Mouse (Mus musculus): ENCODE measurements at regions not wholly inside any gene's neighbourhood (a gene's known extent, or its start where the extent isn't known, plus 50 kb on each side); places are given as distances from the start of the nearest gene placed in this dataset.

DNA sequence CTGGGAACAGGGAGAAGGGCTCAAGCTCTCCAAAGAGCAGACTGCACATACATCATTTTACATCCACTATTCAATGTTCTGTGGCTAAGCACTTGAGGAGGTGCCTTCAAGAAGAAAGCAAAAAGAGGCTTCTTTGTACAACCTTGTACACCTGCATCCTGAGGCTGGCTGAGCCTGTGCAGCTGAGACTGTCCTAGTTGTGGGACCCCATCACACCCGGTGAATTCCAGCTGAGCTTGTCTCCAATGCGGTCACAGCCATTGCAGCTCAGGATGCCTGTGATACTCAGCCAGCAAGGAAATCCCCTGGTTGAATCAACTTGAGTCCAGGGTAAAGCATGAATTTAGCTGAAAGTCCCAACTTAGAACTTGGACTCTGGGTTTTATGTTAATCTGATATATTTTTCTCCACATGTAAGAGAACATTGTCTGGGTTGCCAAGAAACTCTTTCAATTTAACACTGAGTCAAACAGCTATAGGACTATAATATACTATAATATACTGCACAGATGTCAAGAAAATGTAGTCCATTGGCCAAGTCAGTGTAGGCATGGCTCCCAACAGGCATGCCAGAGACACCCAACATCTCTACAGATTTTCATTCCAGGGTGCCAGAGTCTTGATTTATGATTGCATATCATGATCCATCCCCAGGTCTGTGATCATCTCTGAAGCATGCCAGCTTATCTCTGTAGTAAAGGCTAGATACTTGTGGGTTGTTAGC, 599.2 kb downstream of the Pard3 start:
- Histone ChIP-seq H3K4me3 (no peak overlapping the region), H3K27ac (replicated peaks) (no peak overlapping the region), H3K9me3 (no peaks in the 10 kb centered on the region), H3K27me3 (replicated peaks; ENCODE audit: low read depth, poor library complexity, severe bottlenecking) (no peaks in the 10 kb centered on the region), H3K4me1 (peaks cover 10% of the 10 kb centered on the region), H3K36me3 (replicated peaks) (no peaks in the 10 kb centered on the region)
- 96% methylated on average over 2 of the region's 2 CpGs for WGBS
- DNase-seq (ENCODE audit: low spot score), result no peak

DNA sequence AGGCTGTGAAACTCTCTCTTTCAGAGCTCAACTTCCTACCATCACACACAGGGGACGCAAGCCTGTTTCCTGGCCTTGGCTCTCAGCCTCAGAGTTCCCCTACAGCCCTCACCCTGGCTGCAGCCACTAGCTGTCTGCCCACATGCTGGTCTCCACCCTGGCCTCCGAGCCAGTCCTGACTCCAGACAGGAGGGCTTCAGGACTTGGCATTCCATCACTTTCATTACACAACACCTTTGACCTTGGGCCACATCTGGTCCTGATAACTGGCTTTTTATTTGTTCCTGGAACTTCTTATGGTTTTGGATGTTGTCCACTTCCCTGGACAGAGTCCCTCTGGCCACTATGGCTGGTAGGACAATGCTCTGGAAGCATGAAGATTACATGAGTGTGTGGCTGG, 602.9 kb downstream of the Pard3 start:
- Histone ChIP-seq H3K4me3 (no peak overlapping the region), H3K27me3 (replicated peaks; ENCODE audit: low read depth, poor library complexity, severe bottlenecking) (no peaks in the 10 kb centered on the region), H3K27ac (replicated peaks) (peak overlapping the region; percentile 8; the same call in 1 of the 2 replicates), H3K4me1 (peaks cover 10% of the 10 kb centered on the region), H3K36me3 (replicated peaks) (no peaks in the 10 kb centered on the region), H3K9me3 (no peaks in the 10 kb centered on the region)
- peak; percentile 17 for DNase-seq (ENCODE audit: low spot score)
- 43% methylated on average over 2 of the region's 2 CpGs for WGBS

GRCm38 (mm10) chr8:127668991-127669390, 605.3 kb downstream of the Pard3 start:
- no peaks in the 10 kb centered on the region for H3K36me3 ChIP-seq (replicated peaks)
- H3K27me3 ChIP-seq (replicated peaks; ENCODE audit: low read depth, poor library complexity, severe bottlenecking), result no peaks in the 10 kb centered on the region
- H3K9me3 ChIP-seq, result no peaks in the 10 kb centered on the region
- H3K27ac ChIP-seq (replicated peaks), result no peak overlapping the region
- H3K4me1 ChIP-seq, result peaks cover 7% of the 10 kb centered on the region
- no peak overlapping the region for H3K4me3 ChIP-seq
- WGBS, result 55% methylated on average over 2 of the region's 2 CpGs
- DNase-seq (ENCODE audit: low spot score), result no peak

DNA sequence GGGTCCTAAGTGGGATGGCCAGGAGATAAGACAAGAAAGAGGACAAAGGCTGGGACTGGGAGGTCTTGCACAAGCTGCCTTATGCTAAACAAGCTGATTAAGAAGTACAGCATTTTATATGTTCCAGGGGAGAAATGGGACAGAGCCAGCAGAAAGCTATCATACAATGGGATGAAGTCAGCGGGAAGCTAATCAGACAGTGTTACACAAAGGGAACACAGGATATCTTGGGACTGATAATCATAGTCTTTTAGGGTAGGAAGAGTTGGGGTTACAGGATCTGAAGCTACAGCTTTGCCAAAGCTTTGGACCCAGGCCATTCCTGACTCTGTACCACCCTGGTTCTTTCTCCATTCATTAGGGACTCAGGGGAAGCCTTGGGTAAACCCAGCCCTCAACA, 610.4 kb downstream of the Pard3 start:
- no peak for DNase-seq (ENCODE audit: low spot score)
- 91% methylated on average over 1 of the region's 1 CpGs for WGBS
- H3K9me3 ChIP-seq, result no peaks in the 10 kb centered on the region
- no peaks in the 10 kb centered on the region for H3K36me3 ChIP-seq (replicated peaks)
- H3K27ac ChIP-seq (replicated peaks), result no peak overlapping the region
- no peak overlapping the region for H3K4me3 ChIP-seq
- H3K4me1 ChIP-seq, result peaks cover 9% of the 10 kb centered on the region
- H3K27me3 ChIP-seq (replicated peaks; ENCODE audit: low read depth, poor library complexity, severe bottlenecking), result no peaks in the 10 kb centered on the region

DNA sequence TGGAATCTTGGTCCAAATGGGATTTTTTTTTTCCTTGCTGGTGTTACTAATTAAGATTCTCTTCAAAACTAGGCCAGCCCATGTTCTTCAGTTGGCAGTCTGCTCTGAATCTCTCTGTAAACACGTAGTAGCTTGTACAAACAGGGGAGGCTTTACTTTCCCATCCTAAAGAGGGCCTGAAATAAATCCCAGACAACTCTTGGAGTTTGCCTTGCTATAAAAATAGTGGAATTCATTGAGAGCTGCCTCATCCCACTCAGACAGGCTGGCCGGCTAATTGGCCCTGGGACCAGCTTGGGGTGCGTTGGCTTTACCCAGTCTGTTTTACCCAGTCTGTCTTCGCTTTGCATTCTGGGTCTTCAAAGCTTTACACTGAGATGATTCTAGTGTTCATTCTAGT, 611.7 kb downstream of the Pard3 start:
- Histone ChIP-seq H3K9me3 (no peaks in the 10 kb centered on the region), H3K4me3 (no peak overlapping the region), H3K36me3 (replicated peaks) (no peaks in the 10 kb centered on the region), H3K27ac (replicated peaks) (no peak overlapping the region), H3K4me1 (peaks cover 9% of the 10 kb centered on the region), H3K27me3 (replicated peaks; ENCODE audit: low read depth, poor library complexity, severe bottlenecking) (no peaks in the 10 kb centered on the region)
- 83% methylated on average over 4 of the region's 4 CpGs for WGBS
- DNase-seq (ENCODE audit: low spot score), result no peak

GRCm38 (mm10) chr8:127680205-127680604, 616.5 kb downstream of the Pard3 start:
- WGBS, result 72% methylated on average over 3 of the region's 3 CpGs

GRCm38 (mm10) chr8:127684213-127684612, 620.5 kb downstream of the Pard3 start:
- DNase-seq (ENCODE audit: low spot score), result no peak
- Histone ChIP-seq H3K27ac (replicated peaks) (no peak overlapping the region), H3K27me3 (replicated peaks; ENCODE audit: low read depth, poor library complexity, severe bottlenecking) (no peaks in the 10 kb centered on the region), H3K36me3 (replicated peaks) (no peaks in the 10 kb centered on the region), H3K4me1 (no peaks in the 10 kb centered on the region), H3K9me3 (no peaks in the 10 kb centered on the region), H3K4me3 (no peak overlapping the region)
- 78% methylated on average over 5 of the region's 5 CpGs for WGBS

More at GRCm38 (mm10) chr8:127680205-127680604, 616.5 kb downstream of the Pard3 start:
- Histone ChIP-seq H3K27ac (replicated peaks) (no peak overlapping the region), H3K27me3 (replicated peaks; ENCODE audit: low read depth, poor library complexity, severe bottlenecking) (no peaks in the 10 kb centered on the region), H3K4me1 (peaks cover 9% of the 10 kb centered on the region), H3K4me3 (no peak overlapping the region), H3K9me3 (no peaks in the 10 kb centered on the region), H3K36me3 (replicated peaks) (no peaks in the 10 kb centered on the region)
- no peak for DNase-seq (ENCODE audit: low spot score)

DNA sequence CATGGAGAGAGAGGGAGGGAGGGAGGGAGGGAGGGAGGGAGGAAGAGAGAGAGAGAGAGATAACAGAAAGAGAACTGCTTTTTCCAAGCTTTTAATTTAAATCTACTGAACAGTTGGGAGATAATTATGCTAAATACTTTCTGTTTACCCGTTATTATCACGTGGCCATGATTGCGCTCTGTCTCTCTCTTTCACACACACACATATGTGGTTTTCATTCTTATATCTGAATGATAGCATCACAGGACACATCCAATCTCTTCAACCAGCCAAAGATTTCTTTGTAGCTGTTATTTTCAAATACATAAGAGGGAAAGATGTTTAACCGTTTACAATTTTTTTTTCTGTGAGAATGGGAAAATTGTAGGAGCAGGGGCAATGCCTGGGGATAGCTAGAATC, 627.1 kb downstream of the Pard3 start:
- DNase-seq (ENCODE audit: low spot score), result no peak
- no peaks in the 10 kb centered on the region for H3K27me3 ChIP-seq (replicated peaks; ENCODE audit: low read depth, poor library complexity, severe bottlenecking)
- H3K9me3 ChIP-seq, result no peaks in the 10 kb centered on the region
- no peaks in the 10 kb centered on the region for H3K4me1 ChIP-seq
- no peaks in the 10 kb centered on the region for H3K36me3 ChIP-seq (replicated peaks)
- 90% methylated on average over 4 of the region's 4 CpGs for WGBS
- no peak overlapping the region for H3K27ac ChIP-seq (replicated peaks)
- no peak overlapping the region for H3K4me3 ChIP-seq

GRCm38 (mm10) chr8:127698404-127698803, 634.7 kb downstream of the Pard3 start:
- DNase-seq (ENCODE audit: low spot score), result no peak
- no peaks in the 10 kb centered on the region for H3K27me3 ChIP-seq (replicated peaks; ENCODE audit: low read depth, poor library complexity, severe bottlenecking)
- H3K9me3 ChIP-seq, result no peaks in the 10 kb centered on the region
- no peaks in the 10 kb centered on the region for H3K36me3 ChIP-seq (replicated peaks)
- no peak overlapping the region for H3K4me3 ChIP-seq
- H3K27ac ChIP-seq (replicated peaks), result no peak overlapping the region
- WGBS, result 94% methylated on average over 4 of the region's 4 CpGs
- H3K4me1 ChIP-seq, result no peaks in the 10 kb centered on the region

- H3K27ac ChIP-seq (replicated peaks), result no peak overlapping the region
- no peaks in the 10 kb centered on the region for H3K27me3 ChIP-seq (replicated peaks; ENCODE audit: low read depth, poor library complexity, severe bottlenecking)
- H3K4me1 ChIP-seq, result peaks cover 7% of the 10 kb centered on the region; the same call in 1 of the 2 replicates
- no peak overlapping the region for H3K4me3 ChIP-seq
- WGBS, result 72% methylated on average over 4 of the region's 4 CpGs
- no peak for DNase-seq (ENCODE audit: low spot score)
- no peaks in the 10 kb centered on the region for H3K9me3 ChIP-seq
- H3K36me3 ChIP-seq (replicated peaks), result no peaks in the 10 kb centered on the region
Measured at GRCm38 (mm10) chr8:127704406-127704805, 640.7 kb downstream of the Pard3 start.

GRCm38 (mm10) chr8:127706051-127706835, 642.5 kb downstream of the Pard3 start:
- 71% methylated on average over 16 of the region's 16 CpGs for WGBS
- peaks cover 7% of the 10 kb centered on the region; the same call in 1 of the 2 replicates for H3K4me1 ChIP-seq
- H3K27me3 ChIP-seq (replicated peaks; ENCODE audit: low read depth, poor library complexity, severe bottlenecking), result no peaks in the 10 kb centered on the region
- H3K4me3 ChIP-seq, result no peak overlapping the region
- DNase-seq (ENCODE audit: low spot score), result no peak
- no peaks in the 10 kb centered on the region for H3K9me3 ChIP-seq
- no peak overlapping the region for H3K27ac ChIP-seq (replicated peaks)
- no peaks in the 10 kb centered on the region for H3K36me3 ChIP-seq (replicated peaks)

- H3K4me3 ChIP-seq, result no peak overlapping the region
- no peaks in the 10 kb centered on the region for H3K36me3 ChIP-seq (replicated peaks)
- WGBS, result 90% methylated on average over 5 of the region's 5 CpGs
- 0 out of 2 replicates have a peak, but pooled peaks cover 4% of the 10 kb centered on the region for H3K27me3 ChIP-seq (replicated peaks; ENCODE audit: low read depth, poor library complexity, severe bottlenecking)
- H3K4me1 ChIP-seq, result no peaks in the 10 kb centered on the region
- no peak for DNase-seq (ENCODE audit: low spot score)
- no peaks in the 10 kb centered on the region for H3K9me3 ChIP-seq
- no peak overlapping the region for H3K27ac ChIP-seq (replicated peaks)
Measured at GRCm38 (mm10) chr8:127709439-127709838, 645.7 kb downstream of the Pard3 start.

DNA sequence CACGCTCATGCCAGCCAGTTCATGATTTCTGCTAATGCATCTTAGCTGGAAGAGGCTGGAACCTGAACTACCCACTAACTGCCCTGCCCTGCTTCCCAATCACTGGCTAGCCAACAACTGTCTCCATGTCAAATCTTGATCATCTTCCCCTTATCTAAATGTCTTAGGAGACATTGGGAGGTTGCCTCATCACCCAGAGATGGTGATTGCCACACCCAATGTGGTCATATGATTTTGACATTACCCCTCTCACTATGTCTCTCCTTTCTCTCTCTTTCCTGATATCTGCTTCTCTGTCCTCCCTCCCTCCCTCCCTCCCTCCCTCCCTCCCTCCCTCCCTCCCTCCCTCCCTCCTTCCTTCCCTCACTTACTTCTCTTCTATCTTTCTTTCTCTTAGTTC, 643.3 kb upstream of the Nrp1 start:
- Histone ChIP-seq H3K9me3 (no peaks in the 10 kb centered on the region), H3K27ac (replicated peaks) (no peak overlapping the region), H3K4me3 (no peak overlapping the region), H3K36me3 (replicated peaks) (no peaks in the 10 kb centered on the region), H3K4me1 (peaks cover 17% of the 10 kb centered on the region), H3K27me3 (replicated peaks; ENCODE audit: low read depth, poor library complexity, severe bottlenecking) (peaks cover 14% of the 10 kb centered on the region)
- 83% methylated on average over 1 of the region's 1 CpGs for WGBS
- DNase-seq (ENCODE audit: low spot score), result no peak
